Mouse (Mus musculus) heart, embryonic 13.5 days (tissue): ENCODE data around the gene Lce3e. TPM values are rescaled to one million over a fixed set of nuclear protein-coding genes. Genes with fewer than 3 reads are reported as not detected.

Source experiments
- ATAC-seq: fragments of 200-750 bp; cut with Nextera tagmentation; 2 replicates; pipeline ENCODE4 v1.8.0; 2017; ENCODE audit warnings: moderate TSS enrichment; ENCODE audit not compliant: insufficient number of reproducible peaks, low FRiP score, low TSS enrichment; ENCODE audit errors: extremely low read depth
- H3K27ac ChIP-seq: fragments of 300-500 bp; sonication (generic); replicated peaks from 2 replicates; pipeline ENCODE4 v1.5.1; 2015; ENCODE audit warnings: moderate library complexity, mild to moderate bottlenecking, inconsistent platforms
- H3K27me3 ChIP-seq: fragments of 300-500 bp; sonication (generic); replicated peaks from 2 replicates; pipeline ENCODE4 v1.6.1; 2015; ENCODE audit warnings: mild to moderate bottlenecking, inconsistent platforms
- H3K36me3 ChIP-seq: fragments of 300-500 bp; sonication (generic); 2 replicates; pipeline ENCODE4 v1.6.1; 2015; ENCODE audit warnings: mild to moderate bottlenecking, inconsistent platforms
- H3K4me1 ChIP-seq: fragments of 300-500 bp; sonication (generic); 2 replicates; pipeline ENCODE4 v1.6.1; 2015; ENCODE audit warnings: inconsistent platforms
- H3K4me2 ChIP-seq: fragments of 300-500 bp; sonication (generic); 2 replicates; pipeline ENCODE4 v1.6.1; 2015; ENCODE audit warnings: inconsistent platforms, mild to moderate bottlenecking, moderate library complexity
- H3K4me3 ChIP-seq: fragments of 300-500 bp; sonication (generic); 2 replicates; pipeline ENCODE4 v1.5.1; 2015; ENCODE audit warnings: moderate library complexity, mild to moderate bottlenecking, inconsistent platforms
- H3K9ac ChIP-seq: fragments of 300-500 bp; sonication (generic); 2 replicates; pipeline ENCODE4 v1.6.1; 2015; ENCODE audit warnings: inconsistent platforms, mild to moderate bottlenecking, moderate library complexity
- H3K9me3 ChIP-seq: fragments of 300-500 bp; sonication (generic); 2 replicates; pipeline ENCODE4 v1.6.1; 2016; ENCODE audit warnings: inconsistent platforms
- WGBS: fragments of 180-500 bp; shearing (Covaris S2); methylation state at CpG from one replicate; pipeline ENCODE4 v1.1.7; 2015; ENCODE audit warnings: mixed read lengths; 5-methylcytosine and 5-hydroxymethylcytosine counted together
- polyA plus RNA-seq: library from polyadenylated mRNA; unstranded; fragments of >200 nt; fragmentation: Nextera tagmentation; extraction: Ambion mirVana; gene quantifications from 2 replicates; pipeline ENCODE4 v1.2.1, GENCODE M21; 2015

The Lce3e gene
- polyA plus RNA-seq, 1 experiment from 2014 or later, result not detected

GRCm38 (mm10) chr3:93014871-93015270 lies 48.0 kb downstream of the Lce3e start:
- ATAC-seq, result no peak
- H3K27me3 ChIP-seq, result peaks cover 8% of the 10 kb centered on the region; the same call in 1 of the 2 replicates
- no peaks in the 10 kb centered on the region for H3K9me3 ChIP-seq
- peak overlapping the region; percentile 76 for H3K9ac ChIP-seq
- peaks cover 10% of the 10 kb centered on the region; the same call in 1 of the 2 replicates for H3K4me1 ChIP-seq
- no peaks in the 10 kb centered on the region for H3K36me3 ChIP-seq
- H3K4me2 ChIP-seq, result peak overlapping the region; percentile 85
- no peak overlapping the region for H3K27ac ChIP-seq
- H3K4me3 ChIP-seq, result peak overlapping the region; percentile 61
- 31% methylated on average over 5 of the region's 5 CpGs for WGBS

- Histone ChIP-seq H3K4me2 (peak within 1 kb of the TSS; percentile 85), H3K9me3 (no peaks in the 10 kb centered on the region), H3K4me3 (peak within 1 kb of the TSS; percentile 61), H3K27me3 (peaks cover 8% of the 10 kb centered on the region; the same call in 1 of the 2 replicates), H3K36me3 (no peaks in the 10 kb centered on the region), H3K9ac (peak within 1 kb of the TSS; percentile 76), H3K27ac (no peak within 1 kb of the TSS), H3K4me1 (peaks cover 10% of the 10 kb centered on the region; the same call in 1 of the 2 replicates)
- ATAC-seq, result no peak
- 45% methylated on average over 4 of the region's 4 CpGs for WGBS
Measured at GRCm38 (mm10) chr3:93015460-93016104, 48.7 kb downstream of the Lce3e start, which contains the start of gene Crct1. Crct1 (minus strand) TSS chr3:93015687.

Other genes with a start within 250 kb of the Lce3e start
- gene Lce1f, start 246.7 kb upstream of the Lce3e start, polyA plus RNA-seq, result not detected in 2 replicates
- gene Gm38119, start 228.0 kb upstream of the Lce3e start, polyA plus RNA-seq, result not detected in 2 replicates
- not detected in 2 replicates for gene Lce1g, start 214.7 kb upstream of the Lce3e start, polyA plus RNA-seq
- gene Lce1h, start 202.0 kb upstream of the Lce3e start, polyA plus RNA-seq, result not detected in 2 replicates
- not detected in 2 replicates for gene Lce1i, start 188.2 kb upstream of the Lce3e start, polyA plus RNA-seq
- gene Lce1j, start 176.5 kb upstream of the Lce3e start, polyA plus RNA-seq, result not detected in 2 replicates
- gene Lce1k, start 159.2 kb upstream of the Lce3e start, polyA plus RNA-seq, result not detected in 2 replicates
- not detected in 2 replicates for gene Kprp, start 139.8 kb upstream of the Lce3e start, polyA plus RNA-seq
- gene Lce1l, start 115.8 kb upstream of the Lce3e start, polyA plus RNA-seq, result not detected in 2 replicates
- not detected in 2 replicates for gene 2310050C09Rik, start 96.8 kb upstream of the Lce3e start, polyA plus RNA-seq
- gene Lce3a, start 40.8 kb upstream of the Lce3e start, polyA plus RNA-seq, result not detected in 2 replicates
- not detected in 2 replicates for gene Lce3b, start 34.1 kb upstream of the Lce3e start, polyA plus RNA-seq
- not detected in 2 replicates for gene Lce3c, start 22.6 kb upstream of the Lce3e start, polyA plus RNA-seq
- gene Lce3d, start 9.7 kb upstream of the Lce3e start, polyA plus RNA-seq, result not detected in 2 replicates
- gene Lce3f, start 25.2 kb downstream of the Lce3e start, polyA plus RNA-seq, result not detected in 2 replicates
- gene Crct1, start 48.6 kb downstream of the Lce3e start, polyA plus RNA-seq, result 0.43 TPM in 1 of 2 replicates, not detected in the other
- gene Lce1m, start 52.0 kb downstream of the Lce3e start, polyA plus RNA-seq, result not detected in 2 replicates
- not detected in 2 replicates for gene Gm4858, start 101.8 kb downstream of the Lce3e start, polyA plus RNA-seq
- not detected in 2 replicates for gene Crnn, start 177.7 kb downstream of the Lce3e start, polyA plus RNA-seq
- gene Flg2, start 230.2 kb downstream of the Lce3e start, polyA plus RNA-seq, result not detected in 2 replicates